Mouse (Mus musculus) cerebellum, adult 9-10 months (tissue): ENCODE measurements at regions not wholly inside any gene's neighbourhood (a gene's known extent, or its start where the extent isn't known, plus 50 kb on each side); places are given as distances from the start of the nearest gene placed in this dataset.

Source experiments
- DNase-seq: peaks from one replicate; pipeline ENCODE4 v3.0.0; 2022

DNA sequence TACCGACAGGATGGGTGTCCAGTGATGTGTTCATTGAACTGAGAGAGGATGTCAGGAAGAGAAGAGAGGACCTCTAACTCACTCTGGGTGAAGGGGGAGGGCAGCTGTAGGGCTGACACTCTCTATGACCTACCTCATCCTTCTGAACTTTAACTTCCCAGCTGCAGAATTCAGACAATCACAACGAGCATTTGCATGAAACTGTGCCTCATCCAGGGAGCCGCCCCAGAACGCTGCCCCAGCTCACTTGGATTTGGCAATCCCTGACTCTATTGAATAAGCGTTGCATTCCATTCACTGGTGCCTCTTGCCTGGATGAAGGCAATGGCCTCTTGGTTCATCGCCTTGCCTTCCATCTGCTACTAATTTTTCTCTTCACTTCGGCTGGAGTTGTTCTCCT lies 223.9 kb upstream of the Gm12728 start:
- no peak for DNase-seq

DNA sequence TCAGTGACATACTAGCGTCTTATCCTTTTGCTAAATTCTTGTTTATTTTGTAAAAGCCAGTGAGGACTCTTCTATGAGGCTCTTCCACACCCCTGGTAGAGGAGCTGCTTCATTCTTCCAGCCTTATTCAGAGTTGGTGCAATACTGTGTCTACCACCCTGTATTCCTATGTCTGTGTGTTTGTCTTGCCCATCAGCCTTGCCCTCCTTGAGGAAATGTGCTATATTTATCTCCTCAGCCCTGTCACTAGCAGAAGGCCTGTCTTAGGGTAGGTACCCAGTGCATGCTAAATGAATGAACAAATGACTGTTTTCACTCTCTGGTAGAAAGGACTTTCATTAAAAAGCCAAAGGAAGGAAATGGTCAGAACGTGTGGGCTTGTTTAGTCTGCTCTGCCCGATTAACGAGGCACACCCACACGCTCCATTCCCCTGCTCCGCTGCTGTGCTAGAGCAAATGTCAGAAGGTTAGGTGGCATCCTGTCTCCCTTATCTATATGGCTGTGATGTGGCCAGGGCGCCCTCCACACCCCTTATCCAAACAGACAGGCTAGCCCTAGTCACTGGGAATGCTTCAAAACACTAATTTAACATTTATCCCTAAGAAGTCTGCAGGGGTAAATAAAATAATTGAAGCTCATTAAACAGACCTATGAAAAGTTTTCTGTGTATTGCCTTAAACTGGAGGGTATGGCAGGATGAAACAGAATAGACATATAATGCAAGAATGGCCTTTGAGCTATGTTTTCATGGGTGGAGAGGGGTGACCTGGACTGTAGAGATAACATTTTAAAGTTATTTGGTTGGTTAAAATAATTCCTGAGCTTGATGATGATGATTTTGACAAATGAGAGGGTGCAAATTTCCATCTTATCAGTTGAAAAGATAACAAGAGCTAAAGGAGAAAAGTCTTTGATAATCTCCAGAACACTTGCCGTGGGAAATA lies 222.9 kb upstream of the Gm12728 start:
- DNase-seq, result no peak

DNA sequence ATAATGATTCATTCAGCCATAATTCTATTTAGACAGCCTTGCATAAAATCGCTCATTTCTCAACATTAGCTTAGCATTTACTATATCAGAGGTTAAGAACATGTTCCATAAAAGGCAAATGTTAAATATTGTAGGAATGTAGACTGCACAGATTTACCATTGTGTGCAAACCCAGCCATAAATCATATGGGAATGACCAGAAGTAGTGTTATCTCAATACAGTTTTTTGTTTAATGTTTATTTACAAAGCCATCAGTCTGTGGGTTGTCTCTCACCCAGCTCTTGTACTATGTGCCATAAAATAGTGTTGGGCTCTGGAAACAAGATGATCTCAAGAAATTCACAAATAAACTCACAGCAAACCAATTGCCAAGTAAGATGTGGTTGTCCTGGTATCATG lies 220.0 kb upstream of the Gm12728 start:
- DNase-seq, result no peak

DNA sequence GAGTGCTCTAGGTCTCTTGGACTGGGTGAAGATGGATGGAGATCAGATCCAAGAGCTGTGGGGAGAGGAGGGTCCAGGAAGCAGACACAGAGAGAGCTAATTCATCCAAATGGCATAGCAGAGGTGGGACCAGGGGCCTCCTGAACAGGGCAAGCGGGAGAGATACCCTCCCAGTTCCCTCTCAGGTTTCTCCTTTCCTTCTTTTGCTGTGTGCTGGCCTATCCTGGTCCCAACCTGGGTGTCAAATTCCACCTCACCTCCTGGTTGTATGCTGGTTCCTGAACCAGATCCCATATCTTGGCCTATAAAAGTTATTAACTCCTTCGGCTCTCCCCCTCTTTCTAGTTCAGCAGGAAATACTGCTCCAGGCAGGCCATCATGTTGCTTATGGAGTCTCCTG lies 214.1 kb upstream of the Gm12728 start:
- no peak for DNase-seq

DNA sequence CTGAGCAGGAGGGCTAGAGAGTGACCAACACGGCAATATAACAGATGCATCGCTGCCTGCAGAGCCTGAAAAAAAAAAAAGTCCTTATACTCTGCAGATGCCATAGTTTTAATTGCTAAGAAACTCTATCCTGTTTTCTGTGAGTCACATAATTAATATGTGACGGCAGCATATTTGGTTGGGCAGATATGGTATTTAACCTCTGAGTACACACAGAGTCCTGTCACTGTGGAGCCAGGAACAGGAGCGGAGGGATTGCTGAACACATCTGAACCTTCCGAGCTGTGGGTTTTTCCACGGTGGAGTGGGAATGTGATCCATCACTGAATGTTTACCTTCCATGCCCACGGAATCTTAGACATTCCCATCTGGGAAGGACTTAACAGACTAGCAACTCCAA lies 208.7 kb upstream of the Gm12728 start:
- DNase-seq, result no peak

DNA sequence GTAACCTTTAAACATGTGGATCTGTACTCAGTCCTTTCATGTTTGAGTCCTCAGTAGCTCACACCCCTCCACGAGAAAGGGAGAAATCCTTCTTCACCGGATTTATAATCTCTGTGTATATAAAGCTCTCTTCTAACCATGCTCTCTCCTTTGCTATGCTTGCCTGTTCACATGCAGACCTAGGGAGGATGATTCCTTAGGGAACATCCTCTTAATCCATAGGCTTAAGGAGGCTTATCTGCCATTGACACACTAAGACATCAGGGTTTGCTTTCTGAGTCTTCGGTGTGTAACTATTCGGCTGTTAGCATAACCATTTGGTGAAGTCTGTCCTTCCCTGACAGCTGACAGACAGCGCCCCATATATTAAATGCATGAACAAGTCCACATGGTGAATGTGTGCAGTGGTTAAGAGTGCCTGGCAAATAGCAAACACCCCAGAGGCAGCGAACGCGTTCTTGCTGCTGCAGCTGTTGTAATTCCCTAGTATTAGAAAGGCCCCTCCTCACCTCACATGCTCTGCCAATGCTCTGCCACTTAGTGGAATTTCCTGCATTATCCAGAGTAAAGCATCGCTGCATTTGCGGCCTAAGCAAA lies 205.2 kb upstream of the Gm12728 start:
- DNase-seq, result no peak

DNA sequence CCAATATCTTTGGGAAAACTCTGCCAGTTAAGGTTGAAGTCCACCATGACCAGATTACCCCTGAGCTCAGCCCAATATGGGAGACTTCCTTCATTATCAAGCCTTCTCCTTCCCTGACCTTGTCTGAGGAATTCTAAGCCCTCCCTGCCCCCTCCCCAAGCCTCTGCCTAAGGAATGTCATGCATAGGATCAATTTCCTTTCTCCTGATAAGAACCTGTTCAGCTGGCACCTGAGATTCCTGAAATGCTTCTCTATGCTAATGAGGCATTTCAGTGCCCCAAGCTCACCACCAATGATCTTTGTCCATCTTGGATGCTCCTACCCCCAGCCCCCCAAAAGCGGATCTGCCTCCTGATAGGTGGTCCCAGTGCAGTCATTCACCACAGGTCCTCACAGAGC lies 186.0 kb upstream of the Gm12728 start:
- DNase-seq, result no peak

DNA sequence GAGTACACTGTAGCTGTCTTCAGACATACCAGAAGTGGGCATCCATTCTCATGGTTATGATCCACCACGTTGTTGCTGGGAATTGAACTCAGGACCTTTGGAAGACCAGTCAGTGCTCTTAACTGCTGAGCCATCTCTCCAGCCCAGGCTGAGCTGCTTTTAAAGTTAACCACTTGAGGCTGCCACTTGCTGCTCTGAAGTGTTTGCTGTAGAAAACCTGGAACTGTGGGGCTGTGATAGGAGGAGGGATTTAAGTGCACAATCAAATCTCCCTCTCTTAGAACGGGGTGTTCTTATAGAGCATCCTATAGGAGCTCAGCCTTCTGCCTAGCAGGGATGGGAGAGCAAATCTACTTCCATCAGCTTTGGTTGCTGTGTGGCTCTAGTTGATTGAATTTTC lies 185.1 kb upstream of the Gm12728 start:
- no peak for DNase-seq

DNA sequence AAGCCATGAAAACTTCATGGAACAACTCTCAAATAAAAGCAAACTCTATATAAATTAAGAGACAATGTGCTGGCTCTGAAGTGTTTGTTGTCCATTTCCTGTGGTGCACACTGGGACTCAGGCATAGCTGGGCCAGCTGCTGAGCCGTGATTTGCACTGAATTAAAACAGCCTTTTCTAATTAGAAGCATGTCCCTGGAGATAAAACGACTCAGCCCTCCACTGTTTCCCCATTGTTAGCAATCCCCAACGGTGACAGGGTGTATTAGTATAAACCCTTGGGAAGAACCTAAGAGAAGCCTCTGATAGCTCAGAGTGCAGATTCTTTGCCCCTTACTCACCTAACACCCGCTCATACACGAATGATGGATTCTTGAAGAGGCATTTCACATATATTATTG lies 182.9 kb upstream of the Gm12728 start:
- DNase-seq, result no peak

DNA sequence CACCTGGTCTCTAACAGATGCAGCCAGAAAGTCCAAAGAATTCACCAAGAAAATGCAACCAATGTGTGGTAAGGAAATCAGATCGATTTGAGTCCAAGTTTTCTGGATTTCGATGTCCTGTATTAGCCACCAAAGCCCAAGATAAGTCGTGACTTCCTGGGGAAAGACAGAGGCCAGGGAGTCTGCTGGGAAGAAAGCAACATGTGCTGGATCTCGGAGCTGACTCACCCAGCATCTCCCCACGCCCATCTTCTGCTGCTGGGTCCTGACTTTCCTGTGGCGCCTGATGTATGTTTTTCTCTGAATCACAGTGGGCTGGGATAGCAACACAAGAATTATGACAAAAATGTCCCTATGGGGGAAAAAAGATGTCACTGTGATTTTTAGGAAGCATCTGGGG lies 178.8 kb upstream of the Gm12728 start:
- no peak for DNase-seq

DNA sequence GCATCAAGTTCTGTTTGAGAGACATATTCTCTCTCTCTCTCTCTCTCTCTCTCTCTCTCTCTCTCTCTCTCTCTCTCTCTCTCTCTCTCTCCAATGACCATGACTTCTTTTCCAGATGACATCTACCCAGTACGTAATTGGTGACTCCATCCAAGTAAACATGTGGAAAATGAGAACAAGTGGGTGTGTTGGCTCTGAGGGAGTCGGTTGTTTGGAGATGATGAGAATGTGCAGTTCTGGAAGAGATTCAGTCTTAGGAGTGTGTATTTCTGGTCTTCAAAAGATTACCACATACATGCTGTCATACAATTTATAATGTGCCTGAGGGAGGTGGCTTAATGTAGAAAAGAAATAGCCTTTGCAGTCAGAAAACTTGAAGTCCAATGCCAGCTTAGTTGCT lies 175.3 kb upstream of the Gm12728 start:
- no peak for DNase-seq

DNA sequence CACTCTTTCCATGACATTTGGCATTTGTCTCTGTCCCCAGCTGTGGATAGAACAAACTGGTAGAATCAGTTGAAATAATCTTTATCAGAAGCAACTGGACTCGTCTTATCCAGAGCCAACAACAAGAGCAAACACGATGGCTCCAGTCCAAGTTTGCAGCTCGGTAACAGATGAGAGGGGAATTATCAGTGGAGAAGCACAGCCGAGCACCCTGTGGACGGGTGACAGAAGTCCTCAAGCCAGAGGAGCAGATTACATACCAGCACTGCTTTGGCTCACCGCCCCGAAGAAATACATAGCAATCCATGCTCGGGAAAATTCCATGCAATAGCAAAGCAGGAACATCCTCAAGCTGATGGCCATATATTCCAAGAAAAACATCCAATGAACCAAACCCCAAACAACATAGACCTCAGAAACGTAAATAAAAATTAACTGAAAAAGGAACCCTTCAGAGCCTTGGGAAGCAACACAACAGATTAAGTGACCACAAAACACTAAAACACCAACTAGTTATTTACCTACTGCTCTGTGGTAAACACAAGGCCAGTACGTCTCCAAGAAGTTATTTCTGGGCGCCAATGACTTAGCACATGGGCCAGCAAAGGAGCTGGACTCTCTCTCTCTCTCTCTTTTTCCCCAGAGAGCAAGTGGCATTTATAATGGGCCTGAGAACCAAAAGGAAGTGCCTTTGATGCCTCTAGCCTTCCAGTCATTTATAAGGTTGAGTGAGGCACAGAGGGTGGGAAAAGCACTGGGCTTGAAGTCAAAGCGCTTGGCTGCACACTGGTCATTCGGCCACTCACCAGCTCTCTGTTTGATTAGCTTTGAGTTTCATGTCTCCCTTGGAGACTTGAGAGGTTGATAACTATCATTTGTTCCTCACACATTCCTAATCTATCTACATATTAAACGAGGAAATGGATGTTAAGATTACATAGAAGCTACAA lies 163.0 kb upstream of the Gm12728 start:
- DNase-seq, result peak; percentile 4

DNA sequence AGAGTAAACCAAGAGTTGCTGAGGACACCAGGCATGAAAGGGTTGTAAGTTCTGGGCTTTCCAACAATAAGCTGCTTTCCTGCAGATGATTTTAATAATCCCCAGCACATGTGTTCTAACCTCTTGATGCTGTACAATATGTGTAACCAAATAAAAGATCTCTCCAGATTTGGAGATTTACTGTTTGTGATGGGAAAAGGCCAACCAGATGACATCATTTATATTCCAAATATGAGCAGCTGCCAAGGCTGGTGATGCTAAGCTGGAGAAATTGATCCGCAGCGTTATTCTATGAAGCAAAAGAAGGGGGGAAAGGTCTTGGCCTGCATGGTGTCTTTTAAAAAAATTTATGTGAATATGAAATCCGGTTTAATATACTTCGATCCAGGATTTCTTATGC lies 160.1 kb upstream of the Gm12728 start:
- no peak for DNase-seq

DNA sequence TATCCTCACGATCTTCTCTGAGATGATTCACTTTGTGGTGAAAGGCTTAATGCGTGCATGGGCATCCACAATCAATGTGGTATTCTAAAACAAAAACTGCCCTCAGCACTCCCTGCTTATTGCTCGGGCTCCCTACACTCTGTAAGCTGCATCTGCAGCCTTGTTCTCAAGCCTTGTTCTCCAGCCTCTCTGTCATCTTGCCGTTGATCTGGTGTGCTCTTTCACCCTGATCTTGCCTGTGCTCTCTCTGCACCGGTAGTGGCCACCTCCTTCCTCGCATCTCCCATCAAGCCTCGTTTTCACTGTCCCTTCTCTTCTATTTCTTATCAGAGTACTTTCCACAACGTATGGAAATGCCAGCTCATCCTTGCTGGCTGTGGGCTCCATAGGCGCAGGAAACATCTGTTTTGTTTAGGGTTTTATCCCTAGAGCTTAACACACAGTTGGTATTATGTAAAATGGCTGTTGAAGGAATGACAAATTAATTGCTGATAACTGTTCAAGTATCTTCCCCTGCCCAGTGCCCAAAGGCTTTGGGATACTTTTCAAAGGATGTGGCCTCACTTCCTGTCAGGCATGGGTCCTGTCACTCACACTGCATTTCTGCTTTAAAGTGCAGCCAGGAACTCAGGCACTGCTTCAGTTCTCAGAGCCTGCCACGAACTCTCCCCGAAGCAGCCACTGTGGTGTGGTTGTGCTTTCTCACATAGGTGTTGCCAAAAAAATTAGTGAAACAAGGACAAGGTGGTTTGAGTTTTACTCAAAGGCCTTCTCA lies 158.9 kb upstream of the Gm12728 start:
- no peak for DNase-seq

DNA sequence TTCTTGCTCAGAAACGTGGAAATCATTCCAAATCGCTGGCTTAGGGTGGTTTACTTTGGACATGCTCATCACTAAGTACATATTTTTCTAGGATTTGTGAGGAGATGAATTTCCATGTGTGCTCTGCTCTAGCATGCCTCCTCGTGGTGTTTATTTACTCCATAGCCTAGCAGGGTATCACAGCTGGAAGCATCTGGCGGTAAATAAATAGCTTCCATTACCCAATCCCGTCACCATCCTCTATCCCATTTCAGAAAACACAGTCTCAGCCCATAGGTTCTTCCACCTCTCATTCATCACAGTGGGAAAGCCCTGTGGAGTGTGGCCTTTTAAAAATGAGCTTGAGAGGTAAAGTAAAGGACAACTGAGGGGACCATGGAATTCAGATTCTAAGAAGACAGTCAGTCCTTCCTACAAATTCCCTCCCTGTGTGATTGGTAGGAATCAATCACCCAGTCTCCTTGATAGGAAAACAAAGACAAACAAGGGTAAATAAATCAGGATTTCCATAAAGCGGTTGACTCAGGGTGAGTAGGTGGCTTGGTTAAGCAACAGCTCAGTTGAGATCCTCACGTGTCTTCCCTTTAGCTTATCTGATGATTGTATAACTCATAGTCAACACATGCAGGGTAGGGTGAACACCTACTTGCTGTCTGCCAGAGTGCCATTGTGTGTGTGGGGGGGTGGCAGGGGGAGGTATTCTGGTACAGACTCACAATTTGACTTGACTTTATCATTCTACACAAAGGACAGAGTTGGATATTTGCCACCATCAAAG lies 156.9 kb upstream of the Gm12728 start:
- DNase-seq, result no peak

DNA sequence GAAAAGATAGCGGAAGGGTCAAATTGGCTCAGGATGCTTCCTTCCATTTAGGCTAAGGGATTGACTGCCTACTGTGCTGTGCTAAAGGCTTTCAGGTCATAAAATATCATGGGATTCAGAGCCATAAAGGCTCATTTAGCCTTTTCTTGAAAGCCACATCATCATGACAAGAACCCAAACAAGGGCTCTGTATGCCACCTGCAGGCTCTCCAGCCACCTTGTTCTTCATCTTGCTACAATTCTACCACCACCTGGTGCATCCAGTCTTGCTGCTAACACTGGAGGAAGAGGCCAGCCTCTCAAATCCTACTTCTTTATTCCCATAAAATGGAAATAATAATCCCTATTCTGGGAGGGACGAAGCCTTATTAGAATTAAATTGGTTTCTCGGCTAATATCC lies 155.9 kb upstream of the Gm12728 start:
- no peak for DNase-seq

DNA sequence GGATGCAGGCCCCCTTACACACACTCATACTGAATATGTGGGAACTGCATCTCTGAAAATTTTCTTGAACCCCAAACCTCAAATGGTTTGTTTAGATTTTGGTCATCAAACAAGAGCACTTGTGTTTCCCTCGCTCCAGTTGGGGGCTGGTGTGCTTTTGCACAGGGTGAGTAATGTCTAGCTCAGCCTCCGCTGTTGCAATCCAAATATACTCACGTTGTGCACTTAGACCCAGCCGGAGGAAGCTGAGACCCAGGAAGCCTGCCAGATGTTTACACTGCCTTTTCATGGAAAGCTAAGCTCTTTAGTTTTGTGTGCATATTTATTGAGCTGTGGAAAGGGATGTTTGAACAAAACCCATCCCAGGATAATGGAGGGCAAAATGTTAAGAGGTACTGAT lies 148.9 kb upstream of the Gm12728 start:
- no peak for DNase-seq

DNA sequence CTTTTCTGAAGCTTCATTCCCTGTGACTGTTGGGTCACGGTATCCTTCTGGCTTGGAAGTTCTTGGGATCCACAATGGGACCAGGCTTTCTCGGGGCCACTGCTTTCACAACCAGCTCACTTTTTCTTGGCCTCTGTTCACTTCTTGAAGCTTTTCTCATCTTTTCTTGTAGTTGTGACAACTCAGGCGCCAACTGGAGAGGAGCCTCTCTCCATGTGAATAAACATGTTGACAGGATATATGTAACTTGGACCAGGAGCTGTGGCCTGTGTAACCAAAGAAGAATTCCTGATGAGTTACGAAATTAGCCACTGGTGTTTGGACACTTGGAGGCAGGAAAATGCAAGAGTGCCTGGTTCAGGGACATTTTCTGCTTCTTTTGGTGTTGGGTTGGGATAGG lies 148.1 kb upstream of the Gm12728 start:
- DNase-seq, result no peak

DNA sequence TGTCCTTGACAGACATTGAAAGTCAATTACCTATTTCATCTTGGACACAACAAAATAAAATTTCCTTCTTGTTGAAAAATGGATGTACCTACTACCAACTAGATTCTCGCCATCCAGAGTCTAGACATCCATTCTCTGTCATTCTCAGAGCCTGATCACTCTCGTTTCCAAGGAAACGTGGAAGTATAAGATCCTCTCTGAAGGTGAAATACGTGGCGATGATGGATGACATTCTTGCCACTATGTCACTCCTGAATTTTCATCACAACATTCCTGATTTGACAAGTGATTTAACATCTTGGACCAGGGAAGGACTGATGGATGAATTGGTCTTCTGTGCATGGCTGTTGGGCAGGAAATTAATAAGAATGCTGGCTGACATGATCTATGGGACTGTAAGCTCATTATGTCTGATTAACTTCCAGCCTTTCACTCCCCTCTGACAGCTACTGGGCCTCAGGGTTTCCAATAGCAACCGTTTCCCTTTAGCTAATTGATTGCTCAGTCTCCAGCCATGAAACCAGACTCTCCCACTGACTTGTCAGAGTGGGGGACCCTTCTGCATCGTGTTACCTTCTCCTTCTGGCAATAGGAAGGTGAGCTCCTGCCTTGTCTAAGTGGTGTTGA lies 140.7 kb upstream of the Gm12728 start:
- no peak for DNase-seq

DNA sequence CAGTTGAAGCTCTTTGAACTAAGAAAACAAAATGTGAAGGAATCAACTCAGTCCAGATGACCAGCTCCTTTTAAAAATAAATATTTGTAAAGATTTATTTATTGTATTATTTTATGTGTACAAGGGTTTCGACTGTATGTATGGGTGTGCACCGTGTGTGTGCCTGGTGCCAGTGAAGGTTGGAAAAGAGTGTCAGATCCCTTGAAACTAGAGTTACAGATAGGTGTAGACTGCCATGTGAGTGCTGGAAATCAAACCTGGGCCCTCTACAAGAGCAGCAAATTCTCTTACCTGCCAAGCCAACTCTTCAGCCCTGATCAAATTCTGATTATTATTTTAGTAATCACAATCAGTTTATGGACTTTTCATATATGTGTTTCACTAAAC lies 140.2 kb upstream of the Gm12728 start:
- DNase-seq, result no peak

DNA sequence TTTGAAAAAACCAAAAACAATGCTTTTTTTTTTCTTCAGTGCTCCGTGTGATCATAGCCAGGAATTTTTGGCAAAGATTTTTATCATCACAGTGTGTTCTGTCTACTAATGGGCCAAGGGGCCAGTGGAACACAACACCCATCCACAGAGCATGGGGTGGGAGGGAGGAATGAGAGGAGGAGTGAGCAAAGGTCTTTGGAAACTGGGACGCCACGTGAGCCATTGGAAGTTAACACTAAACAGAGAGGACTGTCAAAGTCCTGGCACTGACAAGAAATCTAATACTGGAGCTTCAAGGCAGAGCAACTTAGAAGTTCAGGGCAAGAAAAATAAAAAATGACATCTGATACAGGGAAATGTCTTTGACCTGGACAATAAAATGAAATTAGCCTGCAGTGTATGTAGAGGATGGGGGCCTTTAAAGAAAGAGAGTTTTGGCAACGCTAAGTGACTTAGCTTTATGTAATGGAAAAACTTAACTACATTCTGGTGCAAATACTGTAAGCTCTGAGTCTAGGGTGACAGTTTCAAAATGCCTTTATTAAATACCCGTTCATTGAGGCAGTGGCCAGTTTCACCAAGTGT lies 133.5 kb upstream of the Gm12728 start:
- no peak for DNase-seq
